Mouse (Mus musculus): Measurements from ENCODE around the gene Palm2. TPM values are rescaled to one million over a fixed set of nuclear protein-coding genes. Genes with fewer than 3 reads are reported as not detected.
A peak's percentile ranks its signal among the peaks of the same experiment; 100 is the strongest.

Gene Palm2
- polyA plus RNA-seq, 1 experiment from 2014 or later = 7.4 TPM

DNA sequence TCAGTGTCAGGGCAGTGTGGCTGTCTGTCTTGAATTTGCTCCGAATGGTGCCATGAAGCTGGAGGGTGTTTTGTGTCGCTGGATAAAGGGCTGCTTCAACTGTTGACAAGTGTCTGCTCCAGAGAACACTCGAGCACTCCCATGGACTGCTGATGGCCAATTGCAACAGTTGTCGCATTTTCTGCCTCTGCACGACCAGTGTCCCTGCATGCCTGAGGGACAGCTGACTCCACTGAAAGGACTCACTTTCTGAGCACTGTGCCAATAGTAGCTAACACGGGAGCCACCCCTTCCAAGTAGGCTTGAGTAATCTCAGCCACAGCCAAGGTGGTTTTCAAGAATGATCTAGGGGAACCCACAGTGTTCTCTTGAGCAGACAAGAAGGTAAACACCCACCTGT is 135.7 kb downstream of the Palm2 start:
- Histone ChIP-seq H3K27me3 (no peaks in the 10 kb centered on the region), H3K4me2 (replicated peaks) (peak overlapping the region; percentile 87), H3K4me3 (replicated peaks) (peak overlapping the region; percentile 61), H3K36me3 (no peaks in the 10 kb centered on the region), H3K4me1 (peaks cover 43% of the 10 kb centered on the region), H3K27ac (replicated peaks) (peak overlapping the region; percentile 87), H3K9me3 (replicated peaks) (no peaks in the 10 kb centered on the region), H3K9ac (0 out of 2 replicates have a peak overlapping the region, but pooled peaks have one; percentile 2)
- WGBS = 21% methylated on average over 6 of the region's 6 CpGs
- no peak for ATAC-seq (ENCODE audit: insufficient number of reproducible peaks, low FRiP score, low TSS enrichment, low read depth)

DNA sequence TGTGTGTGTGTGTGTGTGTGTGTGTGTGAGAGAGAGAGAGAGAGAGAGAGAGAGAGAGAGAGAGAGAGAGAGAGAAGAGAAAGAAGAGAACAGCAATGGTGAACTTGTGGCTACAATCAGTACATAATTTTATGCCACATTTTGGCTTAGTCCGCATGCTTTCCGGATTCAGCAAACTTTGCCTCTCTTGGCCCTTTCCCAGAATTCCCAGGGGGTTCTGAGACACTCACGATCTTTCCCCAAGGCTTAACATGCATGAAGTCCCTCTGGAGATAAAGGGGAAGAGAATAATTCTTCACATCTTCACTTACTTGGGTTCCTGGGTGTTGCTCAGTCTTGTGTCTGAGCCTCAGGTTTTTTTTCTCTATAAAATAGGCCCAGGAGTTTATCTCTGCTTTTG is 136.2 kb downstream of the Palm2 start:
- no peak for ATAC-seq (ENCODE audit: insufficient number of reproducible peaks, low FRiP score, low TSS enrichment, low read depth)
- H3K4me3 ChIP-seq (replicated peaks) = no peak overlapping the region
- no peak overlapping the region for H3K9ac ChIP-seq
- WGBS = 33% methylated on average over 3 of the region's 3 CpGs
- no peaks in the 10 kb centered on the region for H3K36me3 ChIP-seq
- peaks cover 48% of the 10 kb centered on the region for H3K4me1 ChIP-seq
- peak overlapping the region; percentile 87 for H3K4me2 ChIP-seq (replicated peaks)
- H3K27me3 ChIP-seq = no peaks in the 10 kb centered on the region
- H3K27ac ChIP-seq (replicated peaks) = 0 out of 2 replicates have a peak overlapping the region, but pooled peaks have one; percentile 87
- no peaks in the 10 kb centered on the region for H3K9me3 ChIP-seq (replicated peaks)

DNA sequence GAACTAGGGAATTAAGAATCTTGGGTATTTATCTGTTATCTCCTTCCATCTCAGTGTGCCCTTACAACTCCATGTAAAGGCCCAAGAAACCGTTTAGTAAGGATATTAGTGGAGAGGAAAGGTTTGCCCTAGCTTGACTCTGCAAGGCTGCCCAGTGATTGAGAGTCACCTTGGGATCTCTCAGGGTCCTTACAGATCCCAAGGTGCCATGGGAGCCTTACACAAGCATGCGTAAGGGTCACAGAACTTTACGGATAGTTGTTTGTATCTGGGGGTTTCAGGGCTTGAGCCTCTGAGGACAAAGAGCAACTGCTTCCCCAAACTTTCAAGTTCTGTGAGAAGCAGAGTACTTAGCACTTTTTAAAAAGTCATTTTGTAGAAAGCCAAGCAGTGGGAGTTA is 140.1 kb downstream of the Palm2 start:
- no peak for ATAC-seq (ENCODE audit: insufficient number of reproducible peaks, low FRiP score, low TSS enrichment, low read depth)
- Histone ChIP-seq H3K36me3 (no peaks in the 10 kb centered on the region), H3K4me3 (replicated peaks) (no peak overlapping the region), H3K27me3 (no peaks in the 10 kb centered on the region), H3K4me1 (peaks cover 27% of the 10 kb centered on the region), H3K9me3 (replicated peaks) (no peaks in the 10 kb centered on the region), H3K27ac (replicated peaks) (no peak overlapping the region), H3K4me2 (replicated peaks) (no peak overlapping the region), H3K9ac (no peak overlapping the region)
- 84% methylated on average over 3 of the region's 3 CpGs for WGBS

DNA sequence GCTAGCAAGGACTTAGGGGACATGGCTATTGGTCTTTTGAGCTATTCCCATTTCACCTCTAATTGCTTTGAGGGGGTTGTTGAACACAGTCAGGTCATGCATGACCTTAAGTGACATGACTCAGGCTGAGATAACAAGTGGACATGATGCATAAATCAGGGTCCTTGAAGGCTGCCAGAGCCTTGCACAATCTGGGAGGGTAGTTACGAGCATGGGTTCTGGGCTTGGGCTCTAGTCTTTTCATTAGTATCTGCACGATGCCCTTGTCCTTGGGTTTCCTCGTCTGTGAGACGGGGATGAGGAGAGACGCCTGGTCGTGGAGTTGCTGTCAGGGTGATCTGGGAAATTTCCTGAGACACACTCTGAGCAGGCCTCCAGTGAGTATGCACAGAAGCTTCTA is 140.6 kb downstream of the Palm2 start:
- Histone ChIP-seq H3K27ac (replicated peaks) (no peak overlapping the region), H3K4me1 (peaks cover 22% of the 10 kb centered on the region), H3K9me3 (replicated peaks) (no peaks in the 10 kb centered on the region), H3K36me3 (no peaks in the 10 kb centered on the region), H3K4me2 (replicated peaks) (no peak overlapping the region), H3K9ac (no peak overlapping the region), H3K27me3 (no peaks in the 10 kb centered on the region), H3K4me3 (replicated peaks) (no peak overlapping the region)
- ATAC-seq (ENCODE audit: insufficient number of reproducible peaks, low FRiP score, low TSS enrichment, low read depth) = no peak
- WGBS = 71% methylated on average over 6 of the region's 6 CpGs

DNA sequence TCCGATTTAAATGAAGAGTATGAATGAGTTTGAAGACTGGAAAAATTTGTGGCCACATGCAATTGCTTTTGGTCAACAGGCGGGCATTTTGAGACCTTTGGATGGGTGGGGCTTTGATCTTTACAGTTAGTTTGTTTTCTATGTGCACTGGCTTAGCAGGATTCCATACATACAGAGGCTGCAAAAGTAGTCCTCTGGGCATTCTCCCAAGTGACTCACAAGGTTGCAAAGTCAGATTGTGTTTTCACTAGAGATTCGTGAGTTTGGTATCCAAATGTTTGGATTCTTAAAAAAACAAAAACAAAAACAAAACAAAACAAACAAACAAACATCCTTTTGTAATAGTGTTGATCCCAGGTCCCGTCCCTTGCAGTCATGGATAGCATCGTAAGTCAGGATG is 141.6 kb downstream of the Palm2 start:
- no peak for ATAC-seq (ENCODE audit: insufficient number of reproducible peaks, low FRiP score, low TSS enrichment, low read depth)
- Histone ChIP-seq H3K4me2 (replicated peaks) (no peak overlapping the region), H3K9me3 (replicated peaks) (no peaks in the 10 kb centered on the region), H3K27me3 (no peaks in the 10 kb centered on the region), H3K36me3 (no peaks in the 10 kb centered on the region), H3K4me3 (replicated peaks) (no peak overlapping the region), H3K27ac (replicated peaks) (no peak overlapping the region), H3K9ac (no peak overlapping the region), H3K4me1 (peaks cover 13% of the 10 kb centered on the region)
- WGBS = 69% methylated on average over 5 of the region's 5 CpGs

DNA sequence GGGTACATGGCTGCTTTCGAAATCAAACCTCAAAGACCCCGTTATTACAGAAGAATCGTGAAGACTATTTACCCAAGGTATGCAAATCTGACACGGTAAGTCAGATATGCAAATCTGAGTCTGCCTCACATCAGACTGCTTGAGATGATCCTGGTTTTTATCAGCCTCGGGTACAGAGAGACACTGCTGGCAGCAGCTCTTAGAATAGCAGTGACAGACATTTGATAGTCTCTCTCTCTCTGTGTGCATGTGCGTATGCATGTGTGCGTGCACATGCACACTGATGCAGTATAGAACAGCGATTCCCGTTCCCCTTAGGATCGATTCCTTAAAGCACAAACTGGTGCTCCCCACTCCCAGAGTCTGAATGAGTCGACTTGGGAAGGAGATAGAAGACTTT is 142.0 kb downstream of the Palm2 start:
- WGBS = 65% methylated on average over 11 of the region's 11 CpGs
- no peak overlapping the region for H3K9ac ChIP-seq
- no peak overlapping the region for H3K27ac ChIP-seq (replicated peaks)
- no peak for ATAC-seq (ENCODE audit: insufficient number of reproducible peaks, low FRiP score, low TSS enrichment, low read depth)
- H3K4me3 ChIP-seq (replicated peaks) = no peak overlapping the region
- H3K9me3 ChIP-seq (replicated peaks) = no peaks in the 10 kb centered on the region
- H3K27me3 ChIP-seq = no peaks in the 10 kb centered on the region
- no peak overlapping the region for H3K4me2 ChIP-seq (replicated peaks)
- H3K4me1 ChIP-seq = peaks cover 9% of the 10 kb centered on the region
- no peaks in the 10 kb centered on the region for H3K36me3 ChIP-seq

- H3K4me3 ChIP-seq (replicated peaks) = no peak overlapping the region
- peaks cover 8% of the 10 kb centered on the region for H3K4me1 ChIP-seq
- ATAC-seq (ENCODE audit: insufficient number of reproducible peaks, low FRiP score, low TSS enrichment, low read depth) = no peak
- H3K36me3 ChIP-seq = no peaks in the 10 kb centered on the region
- no peak overlapping the region for H3K4me2 ChIP-seq (replicated peaks)
- H3K9me3 ChIP-seq (replicated peaks) = no peaks in the 10 kb centered on the region
- no peak overlapping the region for H3K9ac ChIP-seq
- no peaks in the 10 kb centered on the region for H3K27me3 ChIP-seq
- 64% methylated on average over 10 of the region's 10 CpGs for WGBS
- H3K27ac ChIP-seq (replicated peaks) = no peak overlapping the region
These were observed 145.6 kb downstream of the Palm2 start for GRCm38 (mm10) chr4:57579683-57580082.

DNA sequence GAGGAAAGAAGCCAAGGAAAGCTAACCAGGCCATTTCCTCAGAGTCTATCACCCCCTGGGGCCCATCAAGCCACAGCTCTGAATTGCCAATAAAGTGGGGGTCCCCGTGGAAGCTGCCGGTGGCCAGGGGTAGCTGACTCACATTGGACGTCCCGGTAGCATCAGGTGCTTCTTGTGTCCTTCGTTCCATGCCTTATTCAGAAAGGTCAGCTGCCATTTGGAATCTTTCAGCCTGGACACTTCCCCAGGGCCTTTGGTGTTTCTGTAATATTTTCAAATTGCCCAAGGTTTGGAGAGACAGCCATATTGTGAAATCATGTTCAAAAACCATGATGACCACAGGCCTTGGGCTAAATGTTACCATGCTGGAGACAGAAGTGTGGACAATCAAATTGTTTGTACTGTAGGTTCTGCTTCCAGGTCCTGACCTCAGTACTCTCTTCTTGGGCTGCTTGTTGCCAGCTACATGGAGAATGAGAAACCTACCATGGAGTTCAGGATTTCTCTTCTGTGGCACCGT is 151.3 kb downstream of the Palm2 start:
- no peaks in the 10 kb centered on the region for H3K36me3 ChIP-seq
- no peak overlapping the region for H3K4me2 ChIP-seq (replicated peaks)
- no peaks in the 10 kb centered on the region for H3K9me3 ChIP-seq (replicated peaks)
- no peak overlapping the region for H3K4me3 ChIP-seq (replicated peaks)
- no peak overlapping the region for H3K27ac ChIP-seq (replicated peaks)
- no peaks in the 10 kb centered on the region for H3K27me3 ChIP-seq
- H3K4me1 ChIP-seq = no peaks in the 10 kb centered on the region
- WGBS = 87% methylated on average over 6 of the region's 6 CpGs
- ATAC-seq (ENCODE audit: insufficient number of reproducible peaks, low FRiP score, low TSS enrichment, low read depth) = no peak
- H3K9ac ChIP-seq = no peak overlapping the region

DNA sequence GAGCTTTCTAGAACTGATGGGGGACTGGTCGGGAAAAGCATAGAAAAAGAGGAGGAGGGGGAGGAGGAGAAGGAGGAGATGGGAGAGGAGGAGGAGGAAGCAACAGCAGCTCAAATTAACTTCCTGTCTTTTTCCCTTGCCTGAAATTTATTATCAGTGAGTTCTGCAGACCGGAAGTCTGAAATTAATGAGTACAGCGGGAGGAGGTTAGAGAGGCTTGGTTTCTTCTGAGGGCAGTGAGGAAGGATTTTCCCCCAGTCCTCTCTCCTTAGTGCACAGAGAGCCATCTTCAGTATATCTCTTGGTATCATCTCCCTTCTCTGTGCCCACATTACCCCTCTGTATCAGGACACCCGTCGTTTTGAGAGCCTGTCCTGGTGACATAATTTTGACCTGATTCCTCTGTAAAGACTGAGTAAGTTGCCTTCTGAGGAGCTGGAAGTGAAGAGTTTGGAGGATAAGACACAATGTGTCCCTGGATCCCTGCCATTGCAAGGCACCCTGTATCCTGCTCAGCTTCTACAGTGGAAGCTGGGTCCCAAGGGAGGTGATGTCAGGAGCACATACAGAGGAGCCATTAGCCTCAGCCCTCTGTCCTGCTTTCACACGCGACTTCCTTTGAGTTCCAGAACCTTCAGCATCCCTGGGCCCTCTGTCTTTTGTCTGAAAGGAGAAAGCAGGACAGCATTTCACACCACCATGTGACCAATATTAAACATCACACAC is 153.0 kb downstream of the Palm2 start:
- no peaks in the 10 kb centered on the region for H3K4me1 ChIP-seq
- ATAC-seq (ENCODE audit: insufficient number of reproducible peaks, low FRiP score, low TSS enrichment, low read depth) = no peak
- no peak overlapping the region for H3K4me3 ChIP-seq (replicated peaks)

DNA sequence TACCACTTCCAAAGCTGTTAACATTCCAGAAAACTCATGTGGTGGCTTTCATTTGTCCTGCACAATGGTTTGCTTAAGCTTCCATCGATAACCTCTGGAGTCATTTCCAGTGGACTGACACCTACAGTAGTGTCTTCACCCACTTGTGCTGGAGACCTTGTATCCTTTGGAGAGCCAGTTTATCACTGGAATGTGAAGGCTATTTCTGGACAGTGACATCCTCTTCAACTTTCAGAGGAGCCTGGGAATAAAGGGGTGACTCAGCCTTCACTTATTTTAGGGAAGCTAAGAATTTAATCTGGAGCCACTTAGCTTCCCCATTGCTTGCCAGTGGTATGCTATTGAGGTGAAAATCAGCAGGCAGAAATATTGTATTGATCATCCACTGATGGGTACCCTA is 154.3 kb downstream of the Palm2 start:
- no peaks in the 10 kb centered on the region for H3K27me3 ChIP-seq
- no peaks in the 10 kb centered on the region for H3K36me3 ChIP-seq
- no peak overlapping the region for H3K9ac ChIP-seq
- no peak overlapping the region for H3K4me3 ChIP-seq (replicated peaks)
- ATAC-seq (ENCODE audit: insufficient number of reproducible peaks, low FRiP score, low TSS enrichment, low read depth) = no peak
- no peak overlapping the region for H3K4me2 ChIP-seq (replicated peaks)
- no peaks in the 10 kb centered on the region for H3K9me3 ChIP-seq (replicated peaks)
- H3K27ac ChIP-seq (replicated peaks) = no peak overlapping the region
- WGBS = 94% methylated on average over 1 of the region's 1 CpGs
- H3K4me1 ChIP-seq = no peaks in the 10 kb centered on the region

More for the DNA sequence above, 153.0 kb downstream of the Palm2 start:
- Histone ChIP-seq H3K4me2 (replicated peaks) (no peak overlapping the region), H3K9me3 (replicated peaks) (no peaks in the 10 kb centered on the region), H3K9ac (no peak overlapping the region), H3K36me3 (no peaks in the 10 kb centered on the region), H3K27me3 (no peaks in the 10 kb centered on the region), H3K27ac (replicated peaks) (no peak overlapping the region)
- 57% methylated on average over 7 of the region's 7 CpGs for WGBS

DNA sequence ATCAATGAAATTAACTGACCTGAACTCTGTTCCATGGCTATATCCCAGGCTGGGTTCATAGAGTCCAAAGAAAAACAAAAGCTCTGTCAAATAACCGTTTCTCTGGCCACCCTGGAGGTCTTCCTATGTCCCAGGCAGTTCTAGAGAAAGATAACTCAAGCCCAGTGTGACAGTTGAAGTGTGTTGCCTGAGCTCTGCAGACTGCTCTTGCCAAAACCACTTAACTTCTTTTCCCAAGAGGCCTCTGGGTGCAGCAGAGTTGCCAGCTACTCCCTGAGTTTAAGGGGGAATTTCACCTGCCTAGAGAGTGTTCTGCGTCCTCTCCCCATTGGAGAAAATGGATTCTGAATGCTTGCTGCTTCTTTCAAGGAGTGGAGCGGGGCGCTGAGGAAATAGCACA is 158.7 kb downstream of the Palm2 start:
- no peak overlapping the region for H3K9ac ChIP-seq
- 0 out of 2 replicates have a peak, but pooled peaks cover 4% of the 10 kb centered on the region for H3K4me1 ChIP-seq
- ATAC-seq (ENCODE audit: insufficient number of reproducible peaks, low FRiP score, low TSS enrichment, low read depth) = no peak
- H3K27me3 ChIP-seq = no peaks in the 10 kb centered on the region
- no peak overlapping the region for H3K4me3 ChIP-seq (replicated peaks)
- H3K9me3 ChIP-seq (replicated peaks) = no peaks in the 10 kb centered on the region
- H3K4me2 ChIP-seq (replicated peaks) = no peak overlapping the region
- H3K36me3 ChIP-seq = no peaks in the 10 kb centered on the region
- H3K27ac ChIP-seq (replicated peaks) = no peak overlapping the region
- 85% methylated on average over 4 of the region's 4 CpGs for WGBS

GRCm38 (mm10) chr4:57599946-57600345 is 165.9 kb downstream of the Palm2 start:
- Histone ChIP-seq H3K4me2 (replicated peaks) (no peak overlapping the region), H3K9me3 (replicated peaks) (no peaks in the 10 kb centered on the region), H3K9ac (no peak overlapping the region), H3K27ac (replicated peaks) (no peak overlapping the region), H3K4me3 (replicated peaks) (no peak overlapping the region), H3K4me1 (0 out of 2 replicates have a peak, but pooled peaks cover 5% of the 10 kb centered on the region), H3K36me3 (no peaks in the 10 kb centered on the region), H3K27me3 (no peaks in the 10 kb centered on the region)
- WGBS = 88% methylated on average over 6 of the region's 6 CpGs
- no peak for ATAC-seq (ENCODE audit: insufficient number of reproducible peaks, low FRiP score, low TSS enrichment, low read depth)
